Mouse (Mus musculus) kidney, postnatal 4 days (tissue): ENCODE results near the gene Dhx57.
"Not testable (repeated sequence)": the region's sequence is repeated elsewhere in the genome, so short reads cannot be mapped to it uniquely, and the experiment has no call there.

Experiments
- DNase-seq, 2 experiments: peaks; one replicate each; pipeline ENCODE4 v3.0.0; 2021; ENCODE audit warnings: mixed read lengths in 2 of 2

The Dhx57 gene

GRCm38 (mm10) chr17:80290074-80290657 is at the start of gene Dhx57, which contains the start of gene Morn2:
Gene Dhx57, minus strand, starts transcription at chr17:80290476.
Gene Morn2, plus strand, starts transcription at chr17:80290203.
- DNase-seq, result peak; percentile 99

GRCm38 (mm10) chr17:80332386-80332785 is 42.1 kb upstream of the Dhx57 start:
- DNase-seq, result peak; percentile 8 to 38

DNA sequence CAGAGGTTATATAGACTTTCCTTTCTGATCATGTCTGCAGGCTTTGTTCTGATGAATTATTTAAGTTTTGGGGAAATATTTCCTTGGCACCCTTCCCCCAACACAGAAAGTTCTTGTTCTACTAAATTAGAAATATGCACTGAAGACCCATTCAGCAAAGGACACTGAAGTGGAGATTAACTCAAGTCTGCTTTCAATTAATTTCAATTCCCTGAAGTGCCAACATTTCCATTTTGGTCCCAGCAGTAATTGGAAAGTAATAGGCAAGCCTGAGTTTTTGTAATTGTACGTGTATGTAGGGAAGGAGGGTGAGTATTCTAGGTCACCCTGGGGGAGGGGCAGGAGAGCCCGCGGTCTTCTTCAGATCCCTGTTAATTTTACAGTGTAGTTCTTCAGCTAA is 36.2 kb upstream of the Dhx57 start:
- no peak for DNase-seq

- DNase-seq, result no peak
Observed at GRCm38 (mm10) chr17:80325456-80325855, 35.2 kb upstream of the Dhx57 start.

GRCm38 (mm10) chr17:80324521-80324920 is 34.2 kb upstream of the Dhx57 start:
- DNase-seq, result no peak

DNA sequence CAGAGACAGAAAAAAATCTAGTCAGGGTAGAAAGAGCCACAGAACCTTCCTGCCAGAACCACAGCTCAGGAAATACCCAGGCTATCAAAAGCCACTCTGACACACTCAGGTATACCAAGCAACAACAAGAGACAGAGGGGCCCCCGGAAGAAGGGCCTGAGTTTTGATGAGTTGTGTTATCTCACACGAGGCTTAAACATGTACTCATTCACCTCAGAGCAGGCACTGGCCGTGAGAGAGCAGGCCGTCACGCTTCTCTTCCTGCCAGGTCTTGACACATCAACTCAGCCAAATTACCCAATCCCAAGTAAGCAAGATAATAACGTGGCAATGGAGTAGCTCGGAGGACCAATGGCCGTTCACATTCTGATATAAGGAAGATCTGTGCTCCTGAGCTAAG is 33.4 kb upstream of the Dhx57 start:
- peak in 1 of 2 experiments; percentile 5 for DNase-seq

DNA sequence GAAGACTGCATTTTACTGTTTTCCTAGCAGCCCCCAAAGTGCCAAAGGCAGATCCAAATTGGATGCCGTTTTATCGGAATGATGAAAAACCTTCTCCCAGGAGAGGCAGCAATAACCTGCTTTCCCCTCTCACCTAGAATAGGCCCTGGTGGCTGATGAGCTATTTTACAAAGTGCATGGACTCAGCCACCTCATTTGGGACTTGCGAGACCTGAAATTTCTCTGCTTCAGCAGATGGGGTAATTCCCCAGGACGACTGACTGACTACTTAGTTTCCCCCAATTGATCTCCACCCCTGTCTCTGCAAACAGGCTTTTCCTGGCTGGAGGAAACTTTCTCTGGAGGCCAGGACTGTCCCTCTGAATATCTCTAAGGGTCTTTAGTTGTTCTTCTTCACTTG is 32.7 kb upstream of the Dhx57 start:
- DNase-seq, result no peak

GRCm38 (mm10) chr17:80322228-80322627 is 32.0 kb upstream of the Dhx57 start:
- DNase-seq, result no peak

DNA sequence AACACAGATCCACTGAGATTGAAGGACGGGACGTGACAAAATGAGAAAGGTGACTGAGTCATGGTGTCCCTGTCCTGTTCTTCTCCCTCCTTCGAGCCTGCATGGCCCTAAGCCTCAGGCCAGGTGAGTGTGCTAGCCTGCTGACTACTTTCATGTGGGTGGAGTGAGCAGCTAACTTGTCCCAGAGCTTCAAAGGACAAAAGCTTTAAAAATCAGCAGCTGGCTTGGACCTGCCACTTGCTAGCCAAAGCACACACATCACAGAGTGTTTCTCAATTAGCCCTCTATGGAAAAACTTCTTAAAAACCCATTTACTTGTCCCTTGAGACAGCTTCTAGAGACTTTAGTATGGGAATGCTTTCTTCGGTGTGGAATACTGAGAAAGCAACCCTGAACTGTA is 22.1 kb upstream of the Dhx57 start:
- no peak for DNase-seq

DNA sequence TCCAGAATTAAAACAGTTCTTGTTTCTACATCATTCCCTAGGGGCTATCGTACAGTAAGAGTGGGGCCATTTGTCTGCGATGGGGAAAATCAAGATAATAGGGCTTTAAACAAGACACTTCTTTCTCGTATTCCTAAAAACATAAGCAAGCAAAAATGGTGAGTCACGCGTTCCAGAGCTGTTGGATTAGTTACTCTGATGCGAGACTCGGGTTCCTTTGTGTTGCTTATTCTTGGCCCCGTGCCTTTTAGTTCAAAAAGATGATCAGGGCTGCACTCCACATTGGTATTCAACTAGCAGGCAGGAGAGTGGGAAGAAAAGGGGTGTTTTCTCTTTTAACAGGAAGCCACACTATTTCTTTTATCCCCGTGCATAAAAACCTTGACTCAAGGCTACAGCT is 21.5 kb upstream of the Dhx57 start:
- DNase-seq, result no peak

DNA sequence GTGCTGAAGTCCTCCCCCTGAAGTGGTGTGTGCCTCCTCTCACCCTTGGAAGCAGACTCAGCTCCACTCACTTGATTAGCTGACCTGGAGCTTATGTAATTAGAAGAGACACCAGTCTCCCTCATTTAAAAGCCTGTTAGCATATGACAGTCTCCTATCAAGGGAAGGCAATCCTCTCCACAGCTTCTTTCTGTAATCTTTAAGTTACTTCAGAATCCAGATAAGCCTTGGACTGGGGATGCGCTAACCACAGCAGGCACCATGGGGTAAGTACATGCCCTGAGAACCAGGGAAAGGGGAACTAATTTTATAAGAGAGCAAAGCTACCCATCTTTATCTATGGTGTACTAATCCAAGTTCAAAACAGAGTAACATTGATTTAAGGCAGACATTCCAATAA is 17.0 kb upstream of the Dhx57 start, which contains the start of gene Arhgef33:
Gene Arhgef33, plus strand, starts transcription at position 157 of the 400 bp plus-strand sequence.
- DNase-seq, result no peak

- no peak for DNase-seq
Observed at GRCm38 (mm10) chr17:80298844-80299243, 8.6 kb upstream of the Dhx57 start.

- DNase-seq, result no peak
Observed at GRCm38 (mm10) chr17:80295258-80295657, 5.0 kb upstream of the Dhx57 start.

- peak; percentile 28 to 51 for DNase-seq
Observed at GRCm38 (mm10) chr17:80291148-80291547, 872 bp upstream of the Dhx57 start.

DNA sequence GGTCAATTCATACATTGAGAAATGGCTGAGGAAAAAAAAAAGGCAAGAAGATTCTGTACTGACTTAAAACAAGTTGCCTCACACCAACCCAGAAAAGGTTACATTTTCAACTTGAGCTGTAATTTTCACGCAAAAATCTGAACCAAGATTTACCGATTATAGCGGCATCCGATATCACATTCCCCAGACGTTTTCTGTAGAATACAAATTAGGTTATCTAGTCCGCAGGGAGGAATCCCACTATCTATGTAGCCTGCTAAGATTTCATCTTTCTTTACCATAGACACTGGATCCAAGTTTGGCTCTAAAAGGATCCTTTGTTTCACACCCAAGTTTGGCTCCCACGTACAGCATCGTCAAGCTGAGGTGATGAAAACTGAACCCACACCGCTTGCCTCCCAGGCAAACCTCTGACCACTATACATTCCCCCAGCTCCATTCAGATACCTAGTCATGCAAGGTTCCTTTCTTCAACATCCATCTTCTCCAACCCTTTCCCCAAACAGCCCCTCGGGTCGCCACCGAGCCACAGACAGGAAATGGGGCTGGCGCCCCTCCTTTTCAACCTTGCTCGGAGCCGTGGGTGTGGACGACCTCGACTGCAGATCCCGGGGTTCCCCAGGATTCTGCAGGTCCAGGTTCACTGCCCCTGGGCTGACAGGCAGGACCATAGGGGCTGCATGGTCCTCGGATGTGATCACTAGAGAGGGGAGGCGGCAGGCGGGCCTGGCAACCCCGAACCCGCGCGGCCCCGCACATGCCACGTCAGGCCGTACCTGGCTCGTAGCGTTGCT is 799 bp downstream of the Dhx57 start:
- no peak for DNase-seq

DNA sequence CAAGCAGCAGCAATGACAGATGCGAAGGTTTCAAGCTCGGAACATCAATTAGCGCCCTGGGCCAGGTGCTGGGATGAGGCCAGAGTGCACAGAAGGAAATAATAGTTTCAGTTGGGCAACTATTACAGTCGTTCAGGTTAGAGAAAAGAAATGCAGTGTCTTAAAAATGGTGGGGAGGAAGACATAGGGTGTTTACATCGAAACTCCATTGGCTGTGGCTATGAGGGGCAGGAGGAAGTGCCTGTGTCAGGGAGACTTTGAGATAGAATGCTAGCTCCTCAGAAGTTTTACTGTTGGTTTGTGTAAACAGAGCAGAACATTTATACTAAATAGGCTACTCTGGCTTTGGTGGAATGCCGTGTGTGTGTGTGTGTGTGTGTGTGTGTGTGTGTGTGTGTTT is 2.3 kb downstream of the Dhx57 start:
- DNase-seq, result no peak

DNA sequence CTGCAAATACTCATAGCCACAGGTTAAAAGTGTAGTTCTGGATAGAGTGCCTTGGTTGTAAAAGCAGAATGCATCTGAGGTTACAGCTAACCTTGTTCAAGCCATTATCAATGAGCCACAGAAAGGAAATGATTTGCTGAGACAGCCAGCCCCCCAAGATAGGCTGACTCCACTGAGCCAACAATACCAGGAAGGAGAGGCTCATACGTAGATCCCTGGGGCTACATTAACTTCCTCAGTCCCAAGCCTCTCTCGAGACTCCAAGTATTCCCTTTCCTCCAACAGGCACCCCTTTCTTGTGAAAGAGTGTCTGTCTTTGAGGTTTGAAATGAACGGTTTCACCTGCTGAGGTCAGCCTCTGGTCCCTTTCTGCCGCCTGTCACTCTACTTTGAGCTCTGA is 5.8 kb downstream of the Dhx57 start:
- DNase-seq, result no peak

GRCm38 (mm10) chr17:80279340-80280070 is 10.8 kb downstream of the Dhx57 start:
- no peak for DNase-seq

GRCm38 (mm10) chr17:80278255-80278654 is 12.0 kb downstream of the Dhx57 start:
- DNase-seq, result no peak

DNA sequence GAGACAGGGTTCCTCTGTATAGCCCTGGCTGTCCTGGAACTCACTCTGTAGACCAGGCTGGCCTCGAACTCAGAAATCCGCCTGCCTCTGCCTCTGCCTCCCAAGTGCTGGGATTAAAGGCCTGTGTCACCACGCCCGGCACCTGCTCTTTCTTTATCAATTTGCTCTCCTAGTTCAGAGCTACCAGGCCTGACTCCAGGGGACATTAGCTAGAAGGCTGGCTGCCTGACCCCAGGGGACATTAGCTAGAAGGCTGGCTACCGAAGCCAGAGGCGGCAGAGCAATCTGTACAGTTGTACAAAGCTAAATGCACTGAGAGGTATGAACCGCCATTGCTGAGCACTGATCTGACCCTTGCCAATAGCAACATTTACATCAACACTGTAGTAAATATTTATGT is 19.7 kb downstream of the Dhx57 start:
- not testable (repeated sequence) for DNase-seq

- no peak for DNase-seq
Observed at GRCm38 (mm10) chr17:80268151-80268550, 22.1 kb downstream of the Dhx57 start.

GRCm38 (mm10) chr17:80267065-80267464 is 23.2 kb downstream of the Dhx57 start:
- DNase-seq, result no peak

- DNase-seq, result peak in 1 of 2 experiments; percentile 18
Observed at GRCm38 (mm10) chr17:80255208-80255607, 35.1 kb downstream of the Dhx57 start.

DNA sequence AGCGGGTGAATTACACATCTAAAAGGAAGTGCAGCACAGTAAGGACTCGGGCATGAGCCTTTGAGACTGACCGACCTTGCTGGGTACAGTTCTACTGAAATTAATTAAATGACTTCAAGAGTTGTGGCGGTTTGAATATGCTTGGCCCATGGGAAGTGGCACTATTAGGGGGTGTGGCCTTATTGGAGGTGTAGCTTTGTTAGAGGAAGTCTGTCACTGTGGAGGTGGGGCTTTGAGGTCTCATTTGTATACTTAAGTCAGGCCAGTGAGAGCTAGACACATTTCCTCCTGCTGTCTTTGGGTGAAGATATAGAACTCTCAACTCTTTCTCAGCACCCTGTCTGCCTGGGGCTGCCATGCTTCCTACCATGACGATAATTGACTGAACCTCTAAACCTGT is 35.9 kb downstream of the Dhx57 start:
- DNase-seq, result no peak
